Mouse (Mus musculus): Measurements from ENCODE around the gene 1700017B05Rik. TPM values are rescaled to one million over a fixed set of nuclear protein-coding genes. Genes with fewer than 3 reads are reported as not detected.

The 1700017B05Rik gene
- total RNA-seq, 1 experiment, result 35.6 TPM

GRCm38 (mm10) chr9:57270399-57270798 is 8.0 kb upstream of the 1700017B05Rik start:
- no peak overlapping the region for H3K4me3 ChIP-seq (ENCODE audit: insufficient read depth in 1 of 2, low read depth in 1 of 2, low read length in 2 of 2, poor library complexity in 1 of 2, severe bottlenecking in 1 of 2)
- in situ Hi-C loops (cut with MboI; ENCODE audit: low sequenced_read_pairs in 2 of 2, unreplicated experiment in 2 of 2), result no loop called here
- H3K36me3 ChIP-seq (ENCODE audit: control insufficient read depth, insufficient read depth, low read length, poor library complexity, severe bottlenecking), result no peaks in the 10 kb centered on the region
- TF ChIP-seq MAFK (IDR thresholded peaks at IDR 0.05; ENCODE audit: insufficient read depth, low read depth, low read length) (no peak), CHD2 (IDR thresholded peaks at IDR 0.05; ENCODE audit: low read depth, low read length) (no peak), HCFC1 (IDR thresholded peaks at IDR 0.05; ENCODE audit: borderline replicate concordance, insufficient read depth, low read length) (no peak), ZC3H11A (IDR thresholded peaks at IDR 0.05; ENCODE audit: borderline replicate concordance, low read depth, low read length) (no peak), ZNF384 (IDR thresholded peaks at IDR 0.05; ENCODE audit: low read depth, low read length) (no peak)
- no peak overlapping the region for H3K27ac ChIP-seq (ENCODE audit: insufficient read depth, low read depth, low read length, poor library complexity, severe bottlenecking)
- peaks cover 9 to 36% of the 10 kb centered on the region in 2 experiments for H3K4me1 ChIP-seq (ENCODE audit: control insufficient read depth in 2 of 2, insufficient read depth in 2 of 2, low read length in 2 of 2, poor library complexity in 1 of 2)
- no peak overlapping the region for H3K9ac ChIP-seq (ENCODE audit: insufficient read depth, low read depth, low read length, poor library complexity, severe bottlenecking)
- DNase-seq (ENCODE audit: low read depth, low spot score), result no peak
- no peaks in the 10 kb centered on the region for H3K9me3 ChIP-seq (ENCODE audit: control insufficient read depth, insufficient read depth, low read depth, low read length)

DNA sequence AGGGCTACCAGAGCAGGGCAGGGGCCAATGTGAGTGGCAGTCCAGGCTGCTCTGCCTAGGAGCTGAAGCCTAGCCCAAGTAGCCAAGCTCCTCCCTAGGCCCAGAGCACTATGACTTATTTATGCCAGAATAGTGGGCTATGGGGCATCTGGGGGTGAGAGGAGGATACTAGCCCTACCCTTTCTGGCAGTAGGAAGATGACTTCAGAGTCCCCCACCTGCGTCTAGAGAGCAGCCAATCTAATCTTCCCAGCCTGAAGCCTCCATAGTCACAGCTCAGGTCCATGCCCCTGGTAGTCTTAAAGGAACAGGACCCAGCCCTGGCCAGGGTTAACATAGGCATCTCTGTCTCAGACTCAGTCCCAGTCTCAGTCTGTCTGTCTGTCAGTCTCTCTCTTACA is 7.0 kb upstream of the 1700017B05Rik start:
- H3K4me1 ChIP-seq (ENCODE audit: control insufficient read depth in 2 of 2, insufficient read depth in 2 of 2, low read length in 2 of 2, poor library complexity in 1 of 2), result peaks cover 9 to 32% of the 10 kb centered on the region in 2 experiments
- no peak overlapping the region for H3K27ac ChIP-seq (ENCODE audit: insufficient read depth, low read depth, low read length, poor library complexity, severe bottlenecking)
- in situ Hi-C loops (cut with MboI; ENCODE audit: low sequenced_read_pairs in 2 of 2, unreplicated experiment in 2 of 2), result no loop called here
- no peak for DNase-seq (ENCODE audit: low read depth, low spot score)
- H3K9ac ChIP-seq (ENCODE audit: insufficient read depth, low read depth, low read length, poor library complexity, severe bottlenecking), result no peak overlapping the region
- no peaks in the 10 kb centered on the region for H3K9me3 ChIP-seq (ENCODE audit: control insufficient read depth, insufficient read depth, low read depth, low read length)
- no peak overlapping the region for H3K4me3 ChIP-seq (ENCODE audit: insufficient read depth in 1 of 2, low read depth in 1 of 2, low read length in 2 of 2, poor library complexity in 1 of 2, severe bottlenecking in 1 of 2)
- TF ChIP-seq CHD2 (IDR thresholded peaks at IDR 0.05; ENCODE audit: low read depth, low read length), result no peak
- no peak for TF ChIP-seq MAFK (IDR thresholded peaks at IDR 0.05; ENCODE audit: insufficient read depth, low read depth, low read length)
- TF ChIP-seq HCFC1 (IDR thresholded peaks at IDR 0.05; ENCODE audit: borderline replicate concordance, insufficient read depth, low read length), result no peak
- TF ChIP-seq ZNF384 (IDR thresholded peaks at IDR 0.05; ENCODE audit: low read depth, low read length), result no peak
- no peak for TF ChIP-seq ZC3H11A (IDR thresholded peaks at IDR 0.05; ENCODE audit: borderline replicate concordance, low read depth, low read length)
- H3K36me3 ChIP-seq (ENCODE audit: control insufficient read depth, insufficient read depth, low read length, poor library complexity, severe bottlenecking), result no peaks in the 10 kb centered on the region

DNA sequence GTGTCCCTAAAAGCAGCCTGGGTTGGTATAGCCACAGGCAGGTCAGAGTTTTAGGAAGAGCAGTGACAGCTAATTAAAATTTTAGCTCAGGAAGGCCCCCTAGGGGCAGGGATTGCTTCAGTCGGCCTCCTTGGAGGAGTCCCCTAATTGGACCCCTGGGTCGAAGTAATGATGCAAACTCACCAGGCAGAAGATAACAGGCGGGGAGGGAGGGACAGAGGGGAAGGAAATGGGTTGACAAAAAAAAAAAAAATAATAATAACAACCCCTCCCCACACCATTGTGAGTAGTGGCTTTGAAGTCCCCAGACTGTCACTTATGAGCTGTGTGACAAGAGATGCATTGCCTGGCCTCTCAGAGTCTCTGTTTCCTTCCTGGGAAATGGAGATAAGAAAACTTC is 6.2 kb upstream of the 1700017B05Rik start:
- Histone ChIP-seq H3K4me1 (ENCODE audit: control insufficient read depth in 2 of 2, insufficient read depth in 2 of 2, low read length in 2 of 2, poor library complexity in 1 of 2) (peaks cover 6 to 30% of the 10 kb centered on the region in 2 experiments), H3K27ac (ENCODE audit: insufficient read depth, low read depth, low read length, poor library complexity, severe bottlenecking) (no peak overlapping the region), H3K9ac (ENCODE audit: insufficient read depth, low read depth, low read length, poor library complexity, severe bottlenecking) (no peak overlapping the region), H3K4me3 (ENCODE audit: insufficient read depth in 1 of 2, low read depth in 1 of 2, low read length in 2 of 2, poor library complexity in 1 of 2, severe bottlenecking in 1 of 2) (no peak overlapping the region), H3K9me3 (ENCODE audit: control insufficient read depth, insufficient read depth, low read depth, low read length) (no peaks in the 10 kb centered on the region), H3K36me3 (ENCODE audit: control insufficient read depth, insufficient read depth, low read length, poor library complexity, severe bottlenecking) (no peaks in the 10 kb centered on the region)
- in situ Hi-C loops (cut with MboI; ENCODE audit: low sequenced_read_pairs in 2 of 2, unreplicated experiment in 2 of 2), result no loop called here
- no peak for DNase-seq (ENCODE audit: low read depth, low spot score)
- TF ChIP-seq CHD2 (IDR thresholded peaks at IDR 0.05; ENCODE audit: low read depth, low read length), result no peak
- no peak for TF ChIP-seq ZC3H11A (IDR thresholded peaks at IDR 0.05; ENCODE audit: borderline replicate concordance, low read depth, low read length)
- no peak for TF ChIP-seq HCFC1 (IDR thresholded peaks at IDR 0.05; ENCODE audit: borderline replicate concordance, insufficient read depth, low read length)
- TF ChIP-seq ZNF384 (IDR thresholded peaks at IDR 0.05; ENCODE audit: low read depth, low read length), result no peak

- Histone ChIP-seq H3K4me1 (ENCODE audit: control insufficient read depth in 2 of 2, insufficient read depth in 2 of 2, low read length in 2 of 2, poor library complexity in 1 of 2) (peaks cover 6 to 30% of the 10 kb centered on the region in 2 experiments), H3K27ac (ENCODE audit: insufficient read depth, low read depth, low read length, poor library complexity, severe bottlenecking) (no peak overlapping the region)
These were observed 5.7 kb upstream of the 1700017B05Rik start for GRCm38 (mm10) chr9:57268078-57268477.

DNA sequence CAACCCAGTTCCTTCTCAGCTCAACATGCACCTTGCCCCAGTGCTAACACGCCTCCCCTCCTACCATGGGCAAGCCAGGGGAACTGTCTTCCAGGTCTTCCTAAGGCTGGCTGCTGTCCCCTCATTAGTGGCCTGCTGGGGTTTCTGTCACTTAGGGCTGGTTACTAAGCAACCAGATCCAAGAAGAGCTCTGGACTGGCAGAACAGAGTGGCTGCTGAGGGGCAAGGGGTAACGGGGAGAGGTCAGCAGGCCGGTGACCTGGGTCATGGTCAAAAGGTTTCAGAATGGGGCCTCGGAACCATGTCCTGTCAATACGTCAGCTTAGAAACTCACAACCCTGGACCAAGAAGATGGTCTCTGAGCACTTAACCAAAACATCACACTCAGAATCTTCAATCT is 5.0 kb upstream of the 1700017B05Rik start:
- in situ Hi-C loops (cut with MboI; ENCODE audit: low sequenced_read_pairs in 2 of 2, unreplicated experiment in 2 of 2), result no loop called here
- H3K27ac ChIP-seq (ENCODE audit: insufficient read depth, low read depth, low read length, poor library complexity, severe bottlenecking), result no peak overlapping the region
- H3K4me3 ChIP-seq (ENCODE audit: insufficient read depth in 1 of 2, low read depth in 1 of 2, low read length in 2 of 2, poor library complexity in 1 of 2, severe bottlenecking in 1 of 2), result no peak overlapping the region
- H3K36me3 ChIP-seq (ENCODE audit: control insufficient read depth, insufficient read depth, low read length, poor library complexity, severe bottlenecking), result no peaks in the 10 kb centered on the region
- peaks cover 2 to 23% of the 10 kb centered on the region in 2 experiments for H3K4me1 ChIP-seq (ENCODE audit: control insufficient read depth in 2 of 2, insufficient read depth in 2 of 2, low read length in 2 of 2, poor library complexity in 1 of 2)
- H3K9me3 ChIP-seq (ENCODE audit: control insufficient read depth, insufficient read depth, low read depth, low read length), result no peaks in the 10 kb centered on the region
- no peak for TF ChIP-seq ZC3H11A (IDR thresholded peaks at IDR 0.05; ENCODE audit: borderline replicate concordance, low read depth, low read length)
- no peak for TF ChIP-seq HCFC1 (IDR thresholded peaks at IDR 0.05; ENCODE audit: borderline replicate concordance, insufficient read depth, low read length)
- no peak for TF ChIP-seq MAFK (IDR thresholded peaks at IDR 0.05; ENCODE audit: insufficient read depth, low read depth, low read length)
- TF ChIP-seq CHD2 (IDR thresholded peaks at IDR 0.05; ENCODE audit: low read depth, low read length), result no peak
- no peak for TF ChIP-seq ZNF384 (IDR thresholded peaks at IDR 0.05; ENCODE audit: low read depth, low read length)
- DNase-seq (ENCODE audit: low read depth, low spot score), result no peak
- no peak overlapping the region for H3K9ac ChIP-seq (ENCODE audit: insufficient read depth, low read depth, low read length, poor library complexity, severe bottlenecking)

More at GRCm38 (mm10) chr9:57268078-57268477, 5.7 kb upstream of the 1700017B05Rik start:
- Histone ChIP-seq H3K9me3 (ENCODE audit: control insufficient read depth, insufficient read depth, low read depth, low read length) (no peaks in the 10 kb centered on the region), H3K4me3 (ENCODE audit: insufficient read depth in 1 of 2, low read depth in 1 of 2, low read length in 2 of 2, poor library complexity in 1 of 2, severe bottlenecking in 1 of 2) (no peak overlapping the region), H3K36me3 (ENCODE audit: control insufficient read depth, insufficient read depth, low read length, poor library complexity, severe bottlenecking) (no peaks in the 10 kb centered on the region), H3K9ac (ENCODE audit: insufficient read depth, low read depth, low read length, poor library complexity, severe bottlenecking) (no peak overlapping the region)
- no peak for DNase-seq (ENCODE audit: low read depth, low spot score)
- no peak for TF ChIP-seq ZNF384 (IDR thresholded peaks at IDR 0.05; ENCODE audit: low read depth, low read length)
- no peak for TF ChIP-seq ZC3H11A (IDR thresholded peaks at IDR 0.05; ENCODE audit: borderline replicate concordance, low read depth, low read length)
- TF ChIP-seq CHD2 (IDR thresholded peaks at IDR 0.05; ENCODE audit: low read depth, low read length), result no peak
- TF ChIP-seq MAFK (IDR thresholded peaks at IDR 0.05; ENCODE audit: insufficient read depth, low read depth, low read length), result no peak
- no peak for TF ChIP-seq HCFC1 (IDR thresholded peaks at IDR 0.05; ENCODE audit: borderline replicate concordance, insufficient read depth, low read length)
- in situ Hi-C loops (cut with MboI; ENCODE audit: low sequenced_read_pairs in 2 of 2, unreplicated experiment in 2 of 2), result no loop called here
